In genomic region chr6:87653478-87653877, GRCm38 (mm10) we compare ENCODE assay signal across 21 mouse cellular contexts.
"Had no signal": no experiment of that assay in that cellular context is flagged by ENCODE, and none has a peak within 500 bp of the region (broad histone marks: within the 10 kb centered on the region; RNA-seq: fewer than 3 reads in every experiment).

No protein-coding gene starts in this region.

- H3K27me3 ChIP-seq: intestine, embryonic 15.5 days; limb, embryonic 13.5 days; liver, embryonic 12.5 days; liver, embryonic 15.5 days; lung, embryonic 15.5 days; megakaryocyte, embryonic 14.5 days; midbrain, embryonic 13.5 days had no signal

- DNase-seq: kidney, adult 11 months; kidney, postnatal 14 days; layer of hippocampus, adult 9-11 months; liver; lung, adult 18-20 months; lung, postnatal 10 days; lung, postnatal 36 days; thymus, adult 2 months; thymus, postnatal 14 days had no signal

- ATAC-seq: intestine, embryonic 15.5 days; liver, embryonic 12.5 days; midbrain, embryonic 13.5 days; midbrain, embryonic 16.5 days had no signal

- H3K4me2 ChIP-seq: intestine, embryonic 15.5 days; limb, embryonic 13.5 days; liver, embryonic 12.5 days; liver, embryonic 15.5 days; lung, embryonic 15.5 days; midbrain, embryonic 13.5 days had no signal

- H3K27ac ChIP-seq: intestine, embryonic 15.5 days; layer of hippocampus, adult 2 months; limb, embryonic 10.5 days; limb, embryonic 13.5 days; liver, embryonic 12.5 days; liver, embryonic 15.5 days; lung, embryonic 15.5 days; midbrain, embryonic 10.5 days; midbrain, embryonic 13.5 days; stomach, postnatal 0 days had no signal

- H3K9ac ChIP-seq: intestine, embryonic 15.5 days; limb, embryonic 13.5 days; liver, embryonic 12.5 days; liver, embryonic 15.5 days; lung, embryonic 15.5 days; midbrain, embryonic 13.5 days had no signal

- H3K4me1 ChIP-seq: intestine, embryonic 15.5 days; limb, embryonic 10.5 days; limb, embryonic 13.5 days; midbrain, embryonic 10.5 days; midbrain, embryonic 13.5 days had no signal

- H3K9me3 ChIP-seq: intestine, embryonic 15.5 days; limb, embryonic 10.5 days; limb, embryonic 13.5 days; liver, embryonic 12.5 days; liver, embryonic 15.5 days; lung, embryonic 15.5 days; megakaryocyte, embryonic 14.5 days; midbrain, embryonic 10.5 days; midbrain, embryonic 13.5 days had no signal

- H3K4me3 ChIP-seq: intestine, embryonic 15.5 days; layer of hippocampus, adult 2 months; limb, embryonic 10.5 days; limb, embryonic 13.5 days; liver, embryonic 12.5 days; liver, embryonic 15.5 days; lung, embryonic 15.5 days; megakaryocyte, embryonic 14.5 days; midbrain, embryonic 10.5 days; midbrain, embryonic 13.5 days had no signal
